Mouse (Mus musculus): ENCODE measurements around the gene Clic1.

Gene Clic1

GRCm38 (mm10) chr17:35044904-35045806 lies 4.6 kb upstream of the Clic1 start:
- no peak for DNase-seq (ENCODE audit: low read depth, low spot score)

- DNase-seq (ENCODE audit: low read depth, low spot score) = no peak
Observed at GRCm38 (mm10) chr17:35045807-35046680, 3.7 kb upstream of the Clic1 start.

GRCm38 (mm10) chr17:35046681-35047455 lies 2.9 kb upstream of the Clic1 start, which contains the start of gene Msh5:
TSS of gene Msh5 (minus strand) at chr17:35046745.
- peak; percentile 98 for DNase-seq (ENCODE audit: low read depth, low spot score)

GRCm38 (mm10) chr17:35047688-35048087 lies 2.1 kb upstream of the Clic1 start:
- DNase-seq (ENCODE audit: low read depth, low spot score) = no peak

- peak; percentile 69 for DNase-seq (ENCODE audit: low read depth, low spot score)
Observed at GRCm38 (mm10) chr17:35048149-35048931, 1.4 kb upstream of the Clic1 start.

GRCm38 (mm10) chr17:35048932-35049440 lies 780 bp upstream of the Clic1 start:
- no peak for DNase-seq (ENCODE audit: low read depth, low spot score)

GRCm38 (mm10) chr17:35050126-35050750 lies 472 bp downstream of the Clic1 start:
- peak; percentile 74 for DNase-seq (ENCODE audit: low read depth, low spot score)

GRCm38 (mm10) chr17:35051156-35052086 lies 1.7 kb downstream of the Clic1 start:
- peak; percentile 85 for DNase-seq (ENCODE audit: low read depth, low spot score)

GRCm38 (mm10) chr17:35052271-35052798 lies 2.6 kb downstream of the Clic1 start:
- no peak for DNase-seq (ENCODE audit: low read depth, low spot score)

GRCm38 (mm10) chr17:35055691-35056495 lies 6.1 kb downstream of the Clic1 start:
- DNase-seq (ENCODE audit: low read depth, low spot score) = no peak

GRCm38 (mm10) chr17:35057090-35057489 lies 7.3 kb downstream of the Clic1 start:
- DNase-seq (ENCODE audit: low read depth, low spot score) = no peak

- DNase-seq (ENCODE audit: low read depth, low spot score) = no peak
Observed at GRCm38 (mm10) chr17:35058316-35058715, 8.6 kb downstream of the Clic1 start.

GRCm38 (mm10) chr17:35058911-35059892 lies 9.4 kb downstream of the Clic1 start, which contains the start of gene Ddah2:
TSS of gene Ddah2 (plus strand) at chr17:35059035.
- peak; percentile 90 for DNase-seq (ENCODE audit: low read depth, low spot score)

- no peak for DNase-seq (ENCODE audit: low read depth, low spot score)
Observed at GRCm38 (mm10) chr17:35060071-35060470, 10.3 kb downstream of the Clic1 start.

- DNase-seq (ENCODE audit: low read depth, low spot score) = no peak
Observed at GRCm38 (mm10) chr17:35060737-35061297, 11.1 kb downstream of the Clic1 start.

GRCm38 (mm10) chr17:35061299-35061698 lies 11.5 kb downstream of the Clic1 start:
- DNase-seq (ENCODE audit: low read depth, low spot score) = no peak

All from CD4-positive, CD25-positive, alpha-beta regulatory T cell, adult 2 months (primary cell).